Mouse (Mus musculus) cerebellum, adult 8-10 months (tissue): ENCODE data around the gene Rad54l2.

Experiments
- DNase-seq: peaks from one replicate; pipeline ENCODE4 v3.0.0; 2022

Gene Rad54l2

GRCm38 (mm10) chr9:106788812-106789321 is at the start of gene Rad54l2:
Gene Rad54l2 (minus strand): TSS chr9:106789194.
- DNase-seq: peak; percentile 87

GRCm38 (mm10) chr9:106822381-106823104 is 33.5 kb upstream of the Rad54l2 start:
- peak; percentile 66 for DNase-seq

GRCm38 (mm10) chr9:106821618-106822380 is 32.8 kb upstream of the Rad54l2 start, which contains the start of gene Dcaf1:
Gene Dcaf1 (plus strand): TSS chr9:106821874.
- DNase-seq: peak; percentile 90

DNA sequence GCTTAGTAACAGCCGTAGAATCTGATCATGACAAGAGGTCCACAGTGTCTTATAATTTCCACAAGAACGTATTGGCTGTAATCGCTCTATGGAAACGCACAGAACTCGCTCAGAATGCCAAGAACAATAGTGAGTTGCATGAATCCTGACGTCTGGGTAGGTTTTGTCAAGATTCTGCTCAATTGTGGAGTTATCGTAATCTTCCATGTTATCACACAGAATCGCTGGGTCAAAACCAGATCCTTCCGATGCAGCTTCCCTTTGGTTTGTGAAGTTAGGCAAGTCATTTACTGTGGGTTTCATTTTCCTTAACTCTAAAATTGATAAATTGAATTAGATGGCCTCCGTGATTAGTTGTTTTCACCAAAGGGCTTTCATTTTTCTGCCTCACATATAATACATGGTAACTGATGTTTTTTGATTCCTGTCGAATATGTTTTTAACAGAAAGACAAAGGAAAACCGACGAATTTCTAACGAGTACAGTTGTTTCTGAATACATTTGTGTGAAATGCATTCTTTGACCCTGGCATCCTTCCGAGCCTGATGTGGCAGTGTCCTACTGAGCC is 32.1 kb upstream of the Rad54l2 start:
- DNase-seq: peak; percentile 25

GRCm38 (mm10) chr9:106819201-106819600 is 30.2 kb upstream of the Rad54l2 start:
- no peak for DNase-seq

DNA sequence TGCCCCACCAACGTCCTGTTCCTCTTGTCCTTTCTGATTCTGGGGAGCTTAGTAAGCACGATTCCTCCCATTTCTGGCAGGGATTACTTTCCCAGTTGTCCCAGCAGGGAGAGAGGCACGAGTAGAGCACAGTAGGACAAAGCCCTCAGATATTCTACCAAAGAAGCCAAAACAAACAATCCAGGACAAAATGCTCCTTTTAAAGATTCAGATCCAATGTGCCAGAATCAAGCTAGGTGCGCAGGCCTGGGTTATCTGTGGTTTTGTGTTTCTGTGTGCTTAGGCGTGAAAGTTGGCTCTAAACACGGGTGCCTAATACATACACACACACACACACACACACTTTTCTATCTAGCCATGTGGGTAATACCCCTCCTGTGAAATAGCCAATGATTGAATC is 29.2 kb upstream of the Rad54l2 start:
- no peak for DNase-seq

DNA sequence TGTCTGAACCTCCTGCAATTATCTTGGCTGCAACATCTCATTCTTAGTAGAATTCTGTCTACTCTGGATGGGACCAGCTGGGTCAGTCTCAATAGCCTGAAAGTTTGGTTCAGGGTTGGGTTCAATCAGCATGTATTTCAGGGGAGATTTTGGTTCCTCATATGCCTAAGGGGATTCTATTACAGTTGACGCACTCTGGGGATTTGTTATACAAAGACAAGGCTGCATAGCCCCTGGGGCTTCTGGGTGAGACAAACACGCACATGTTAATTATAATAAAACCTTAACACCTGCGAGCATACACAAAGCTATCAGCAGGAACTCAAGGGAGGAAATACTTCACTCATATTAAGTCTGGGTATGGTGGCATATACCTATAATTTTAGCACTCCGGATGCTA is 17.5 kb upstream of the Rad54l2 start:
- no peak for DNase-seq

GRCm38 (mm10) chr9:106790831-106791230 is 1.8 kb upstream of the Rad54l2 start:
- DNase-seq: no peak

GRCm38 (mm10) chr9:106789363-106789762 is 369 bp upstream of the Rad54l2 start:
- DNase-seq: no peak

- DNase-seq: no peak
These were observed 799 bp downstream of the Rad54l2 start for GRCm38 (mm10) chr9:106787979-106788811.

DNA sequence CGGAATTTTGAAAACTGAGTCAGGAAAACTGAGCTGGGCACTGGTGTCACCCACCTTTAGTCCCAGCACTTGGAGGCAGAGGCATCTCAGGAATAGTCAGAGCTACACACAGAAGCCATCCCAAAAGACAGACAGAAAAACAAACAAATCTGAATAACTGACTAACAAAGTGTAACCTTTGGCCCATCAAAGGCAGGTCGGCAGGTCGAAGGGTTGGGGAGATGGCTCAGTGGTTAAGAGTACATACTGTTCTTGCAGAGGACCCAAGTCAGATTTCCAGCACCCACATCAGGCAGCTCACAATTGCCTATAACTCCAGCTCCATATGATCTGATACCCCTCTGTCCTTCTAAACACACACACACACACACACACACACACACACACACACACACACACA is 3.8 kb downstream of the Rad54l2 start:
- DNase-seq: no peak

DNA sequence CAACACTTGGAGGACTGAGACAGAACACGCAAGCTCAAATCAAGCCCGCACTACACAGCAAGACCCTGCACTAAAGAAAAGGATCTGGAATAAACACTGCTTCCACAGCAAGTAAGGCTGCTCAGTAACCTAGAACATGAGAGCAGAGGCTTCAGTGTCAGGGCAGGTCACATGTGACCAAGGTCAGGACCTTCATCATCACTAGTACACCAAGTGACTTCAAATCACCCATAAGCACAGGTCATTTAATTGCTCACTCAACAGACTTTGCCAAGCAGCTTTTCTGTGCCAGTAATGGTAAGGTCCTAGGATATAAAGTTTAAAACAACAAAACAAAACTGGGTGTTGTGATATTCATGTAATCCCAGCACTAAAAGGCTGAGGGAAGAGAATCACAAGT is 5.4 kb downstream of the Rad54l2 start:
- DNase-seq: no peak

GRCm38 (mm10) chr9:106780086-106780485 is 8.9 kb downstream of the Rad54l2 start:
- DNase-seq: no peak

GRCm38 (mm10) chr9:106778319-106778718 is 10.7 kb downstream of the Rad54l2 start:
- DNase-seq: no peak

- no peak for DNase-seq
These were observed 11.6 kb downstream of the Rad54l2 start for GRCm38 (mm10) chr9:106777423-106777822.

DNA sequence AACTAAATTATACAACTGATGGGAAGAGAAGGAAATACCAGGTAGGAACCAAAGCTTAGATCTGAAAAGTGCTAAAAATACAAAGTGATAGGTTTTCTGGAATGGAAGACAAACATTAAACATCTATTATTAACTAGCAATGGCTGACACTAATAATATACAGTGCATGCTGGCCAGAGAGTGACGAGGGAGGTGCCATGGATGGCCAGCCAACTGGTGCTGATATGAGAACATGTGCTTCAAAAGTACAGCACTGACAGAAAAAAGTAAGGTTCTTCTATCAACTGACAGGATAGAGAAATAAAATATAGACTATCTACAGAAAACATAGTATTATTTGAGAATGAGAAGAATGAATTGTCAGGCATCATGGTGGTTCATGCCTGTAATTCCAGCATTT is 12.9 kb downstream of the Rad54l2 start:
- no peak for DNase-seq

DNA sequence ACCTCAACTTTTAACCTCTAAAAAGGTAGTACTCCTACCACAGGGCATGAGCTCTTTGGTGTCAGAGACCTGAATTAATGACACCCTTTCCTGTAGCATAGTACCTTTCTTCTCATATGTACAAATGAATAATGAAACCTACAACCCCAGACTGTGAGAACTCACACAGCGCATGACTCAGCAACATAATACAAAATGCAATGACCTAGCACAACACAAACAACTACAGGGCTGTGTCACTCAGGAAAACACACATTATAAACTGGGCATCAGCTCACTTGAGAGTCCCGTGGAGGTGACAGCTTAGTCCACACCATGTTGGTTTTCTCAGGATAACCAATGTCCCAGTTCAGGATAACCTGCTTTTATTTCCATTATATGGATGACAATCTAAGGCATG is 17.2 kb downstream of the Rad54l2 start:
- DNase-seq: no peak

DNA sequence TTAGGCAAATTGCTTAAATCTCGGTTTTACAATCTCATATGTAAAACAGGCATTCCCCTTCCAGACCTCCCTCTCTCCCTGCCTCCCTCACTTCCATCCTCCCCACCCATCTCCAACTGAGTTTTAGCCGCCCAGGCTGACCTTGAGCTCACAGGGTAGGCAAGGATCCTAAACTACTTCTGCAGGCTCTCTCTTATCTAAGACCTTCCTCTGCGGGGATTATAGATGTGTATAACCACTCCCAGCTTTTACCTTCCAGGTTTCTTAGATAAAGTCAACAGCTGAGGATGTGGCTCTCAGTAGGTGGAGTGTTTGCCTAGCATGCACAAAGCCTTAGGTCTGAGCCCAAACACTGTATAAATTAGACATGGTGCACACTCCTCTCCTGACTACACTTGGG is 18.8 kb downstream of the Rad54l2 start:
- DNase-seq: no peak

- no peak for DNase-seq
These were observed 19.2 kb downstream of the Rad54l2 start for GRCm38 (mm10) chr9:106769781-106770180.

DNA sequence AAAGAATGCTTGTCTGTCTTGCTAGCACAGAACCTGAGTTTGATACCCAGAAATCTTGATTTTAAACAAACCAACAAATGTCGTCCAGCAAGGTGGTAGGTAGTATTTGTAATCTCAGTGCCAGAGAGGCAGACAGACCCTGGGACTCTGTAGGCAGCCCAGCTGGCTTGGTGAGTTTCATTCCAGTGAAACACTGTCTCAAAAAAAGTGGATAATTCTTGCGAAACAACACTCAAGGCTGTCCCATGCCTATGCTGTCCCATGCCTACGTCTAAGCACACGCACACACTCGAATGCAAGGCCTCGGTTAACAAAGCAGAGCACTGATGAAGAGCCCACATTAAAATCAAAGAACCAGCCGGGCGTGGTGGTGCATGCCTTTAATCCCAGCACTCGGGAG is 32.6 kb downstream of the Rad54l2 start:
- no peak for DNase-seq

GRCm38 (mm10) chr9:106755776-106756175 is 33.2 kb downstream of the Rad54l2 start:
- no peak for DNase-seq

DNA sequence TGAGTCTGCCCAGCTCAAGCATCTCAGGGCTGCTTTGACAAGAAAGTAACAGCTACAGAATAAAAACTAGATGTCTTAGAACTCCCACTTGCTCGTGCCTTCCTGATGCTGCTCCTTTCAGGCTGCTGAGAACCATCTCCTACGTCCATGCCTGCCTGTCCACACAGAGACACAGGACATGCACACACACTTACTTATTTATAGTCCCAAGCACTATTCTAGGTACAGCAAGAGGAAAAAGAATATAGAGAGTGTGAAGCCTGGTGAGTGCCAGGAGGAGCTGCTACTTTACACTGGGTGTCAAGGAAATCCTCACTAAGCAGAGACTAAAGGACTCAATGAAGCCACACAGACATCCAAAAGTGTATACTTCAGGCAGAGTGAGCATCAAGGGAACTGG is 34.7 kb downstream of the Rad54l2 start:
- DNase-seq: no peak

GRCm38 (mm10) chr9:106752135-106752534 is 36.9 kb downstream of the Rad54l2 start:
- no peak for DNase-seq
